Mouse (Mus musculus) C2C12 (cell line): ENCODE results near the gene Trp53rkb.

Experiments used
- CEBPB ChIP-seq: IDR thresholded peaks from one replicate; pipeline ENCODE4 v1.6.1; 2011; ENCODE audit warnings: low read depth, mild to moderate bottlenecking, control low read depth, moderate library complexity
- CTCF ChIP-seq: IDR thresholded peaks from one replicate; pipeline ENCODE4 v1.5.1; 2011; ENCODE audit not compliant: control insufficient read depth, insufficient read depth, insufficient read length
- MAX ChIP-seq: IDR thresholded peaks from one replicate; pipeline ENCODE4 v1.6.1; 2011; ENCODE audit warnings: mild to moderate bottlenecking, control low read depth
- MYOG ChIP-seq: IDR thresholded peaks from one replicate; pipeline ENCODE4 v1.6.1; 2011; ENCODE audit not compliant: control insufficient read depth, insufficient read length; ENCODE audit errors: extremely low read depth
- USF1 ChIP-seq: IDR thresholded peaks from one replicate; pipeline ENCODE4 v1.6.1; 2011; ENCODE audit warnings: low read depth, mild to moderate bottlenecking, control low read depth, moderate library complexity

- no peak for TF ChIP-seq CTCF
- TF ChIP-seq MYOG = no peak
- TF ChIP-seq USF1 = no peak
- no peak for TF ChIP-seq MAX
- no peak for TF ChIP-seq CEBPB
Measured at GRCm38 (mm10) chr2:166745849-166746248, 46.5 kb upstream of the Trp53rkb start.
